Mouse (Mus musculus) urinary bladder, postnatal 36 days (tissue): Measurements from ENCODE around the gene Spata17.

Experiments
- DNase-seq, 2 experiments: peaks; one replicate each; pipeline ENCODE4 v3.0.0; 2022; ENCODE audit warnings: low spot score in 2 of 2, mixed read lengths in 1 of 2

Gene Spata17

DNA sequence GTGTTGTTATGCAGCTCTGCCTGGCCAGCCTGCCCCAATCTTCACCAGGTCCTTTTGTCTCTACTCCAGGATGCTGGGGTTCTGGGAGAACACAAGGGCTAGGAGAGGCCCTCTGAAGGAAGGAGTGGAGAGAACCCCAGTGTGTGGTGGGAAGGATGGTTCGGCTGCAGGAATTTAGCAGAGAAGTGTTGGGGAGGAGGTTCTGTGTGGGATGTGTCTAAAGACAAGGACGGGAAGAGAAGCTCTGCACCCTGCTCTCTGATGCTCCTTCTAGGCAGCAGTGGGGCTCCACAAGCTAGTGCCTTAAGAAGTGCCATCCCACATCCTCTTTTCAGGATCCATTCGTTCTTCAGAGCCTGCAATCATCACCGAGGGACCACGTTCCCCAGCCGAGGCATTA, 129.2 kb downstream of the Spata17 start:
- DNase-seq, result no peak

DNA sequence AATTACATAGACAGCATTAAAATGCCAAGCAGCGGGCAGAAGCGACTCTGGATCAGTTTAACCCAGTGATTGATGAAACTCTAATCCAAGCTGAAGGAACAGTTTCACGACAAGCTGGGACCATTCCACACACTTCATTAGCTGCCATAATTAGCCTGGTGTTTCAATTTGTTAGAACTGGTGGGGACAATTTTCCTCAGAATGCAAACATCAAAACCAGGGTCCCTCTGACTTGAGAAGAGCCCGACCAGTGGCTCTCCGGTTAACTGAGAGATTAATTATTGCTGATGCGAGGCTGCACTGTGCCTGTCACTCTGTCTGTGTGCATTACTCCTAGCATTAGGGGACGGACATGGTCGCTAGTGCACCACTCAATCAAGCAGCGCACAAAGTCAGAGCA, 137.9 kb downstream of the Spata17 start:
- DNase-seq, result no peak

DNA sequence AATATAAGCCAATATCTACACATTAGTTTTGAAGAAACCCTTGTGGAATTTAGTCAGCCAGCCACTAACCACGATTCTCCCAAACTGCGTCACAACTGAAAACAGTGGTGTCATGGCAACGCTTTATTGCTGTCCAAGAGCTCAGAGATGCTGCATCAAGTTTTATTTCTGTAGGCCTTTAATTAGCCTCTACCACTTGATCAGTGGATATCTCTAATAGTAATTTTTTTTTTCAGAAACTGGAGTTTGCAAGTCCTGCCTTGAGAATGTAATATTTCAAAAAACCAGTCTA, 138.3 kb downstream of the Spata17 start:
- DNase-seq, result no peak

DNA sequence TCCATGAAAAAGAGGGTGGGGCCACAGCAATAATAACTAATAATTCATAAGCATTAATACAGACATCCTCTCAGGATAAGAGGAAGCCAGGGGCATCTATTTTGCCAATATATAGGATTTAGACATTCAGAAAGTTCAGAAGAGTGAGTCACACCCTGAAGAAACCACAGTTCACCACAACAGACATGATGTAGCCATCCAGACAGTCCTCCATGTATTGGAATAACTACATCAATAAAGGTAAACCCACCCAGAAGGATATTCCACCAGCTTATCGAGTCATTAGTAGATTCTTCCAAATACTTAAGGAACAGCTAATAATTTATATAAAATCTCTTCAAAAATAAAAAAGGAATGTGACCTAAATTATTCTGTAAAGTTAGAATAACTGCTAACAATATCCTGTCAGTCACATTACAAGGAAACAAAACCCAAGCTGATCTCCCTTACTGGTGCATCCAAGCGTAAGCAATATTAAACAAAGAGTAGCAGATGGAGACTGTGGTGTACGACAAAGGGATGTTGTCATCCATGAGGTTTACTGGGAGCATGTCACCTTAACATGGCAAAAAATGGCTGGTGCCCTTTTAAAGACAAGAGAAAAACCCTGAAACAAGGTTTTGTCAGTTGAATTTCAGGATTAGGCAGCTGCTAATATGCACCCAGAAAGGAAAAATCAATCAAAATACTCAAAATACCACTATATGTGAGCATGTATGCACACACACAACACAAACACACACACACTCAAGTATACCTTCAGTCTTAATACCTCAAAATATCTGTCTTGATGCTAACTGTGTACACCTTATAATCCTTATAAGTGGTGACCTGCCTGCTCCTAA, 138.8 kb downstream of the Spata17 start:
- DNase-seq, result no peak

DNA sequence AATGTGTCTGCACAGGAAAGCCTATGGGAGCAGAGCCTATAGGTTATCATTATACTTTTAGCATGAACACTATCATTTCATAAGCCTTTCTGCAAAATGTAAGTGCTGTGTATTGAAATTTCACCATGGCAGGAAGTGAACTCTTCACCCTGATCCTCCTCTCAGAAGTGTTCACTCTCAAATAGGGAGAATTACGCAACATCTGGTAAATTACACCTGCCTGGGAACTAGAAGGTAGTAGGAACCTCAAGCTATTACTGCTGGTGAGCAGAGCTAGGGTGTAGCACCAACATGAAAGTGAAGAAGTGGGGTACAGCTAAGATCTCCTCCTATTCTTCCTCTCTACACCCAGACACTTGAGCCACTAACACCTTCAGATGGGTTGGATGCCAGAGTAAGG, 155.4 kb downstream of the Spata17 start:
- DNase-seq, result no peak

DNA sequence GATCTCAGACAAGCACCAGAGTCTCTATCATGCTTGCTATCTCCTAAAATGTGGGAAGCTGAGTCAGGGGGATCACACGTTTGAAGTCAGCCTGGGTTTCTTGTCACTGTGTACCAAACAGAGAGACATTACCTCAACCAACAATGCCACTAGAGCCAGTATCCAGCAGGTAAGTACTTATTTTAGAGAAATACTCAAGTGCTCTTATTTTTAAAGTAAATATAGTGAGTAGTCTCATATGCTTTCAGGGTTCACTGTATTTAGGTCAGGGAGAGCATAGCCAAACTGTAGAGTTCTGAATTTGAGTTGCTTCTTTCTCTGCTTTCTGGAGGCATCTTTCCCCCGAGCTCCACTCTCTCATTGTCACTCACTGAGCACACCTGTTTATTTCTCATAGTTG, 160.9 kb downstream of the Spata17 start:
- DNase-seq, result no peak

DNA sequence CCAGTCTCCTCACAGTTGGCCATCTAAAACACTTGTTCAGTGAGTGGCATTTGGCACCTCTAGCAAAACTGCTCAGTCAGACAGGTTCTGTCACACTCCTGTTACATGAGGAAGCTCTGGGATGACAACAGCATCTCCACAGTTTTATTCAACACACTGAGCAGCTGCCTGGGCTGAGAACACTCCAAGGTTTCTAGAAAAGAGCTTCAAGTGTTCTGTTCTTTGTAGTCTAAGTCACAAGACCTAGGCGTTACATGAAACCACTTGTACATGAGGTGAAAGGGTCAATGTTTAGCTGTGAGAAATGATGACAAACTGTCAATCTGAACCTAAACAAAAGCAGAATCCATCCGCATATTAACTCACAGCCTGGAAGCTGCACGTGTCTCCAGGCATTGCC, 161.4 kb downstream of the Spata17 start:
- DNase-seq, result no peak

DNA sequence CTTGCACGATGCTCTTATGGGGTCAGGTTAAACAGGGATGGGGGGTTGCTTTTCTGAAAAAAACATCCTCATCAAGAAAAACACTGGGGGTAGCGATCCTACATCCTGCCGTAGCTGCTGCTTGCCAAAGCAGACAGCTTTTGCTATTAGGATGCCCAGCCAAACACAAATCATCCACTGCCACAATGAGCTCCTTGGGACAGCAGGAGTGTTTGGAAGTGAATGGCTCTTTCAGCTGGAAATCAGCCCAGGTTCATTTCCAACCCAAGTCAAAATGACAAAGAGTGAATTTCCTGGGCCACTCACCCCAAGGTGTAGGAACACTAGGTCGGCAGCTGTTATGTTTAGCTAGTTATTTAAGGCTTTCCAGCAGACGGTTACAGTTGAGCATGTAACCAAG, 162.7 kb downstream of the Spata17 start:
- no peak for DNase-seq

DNA sequence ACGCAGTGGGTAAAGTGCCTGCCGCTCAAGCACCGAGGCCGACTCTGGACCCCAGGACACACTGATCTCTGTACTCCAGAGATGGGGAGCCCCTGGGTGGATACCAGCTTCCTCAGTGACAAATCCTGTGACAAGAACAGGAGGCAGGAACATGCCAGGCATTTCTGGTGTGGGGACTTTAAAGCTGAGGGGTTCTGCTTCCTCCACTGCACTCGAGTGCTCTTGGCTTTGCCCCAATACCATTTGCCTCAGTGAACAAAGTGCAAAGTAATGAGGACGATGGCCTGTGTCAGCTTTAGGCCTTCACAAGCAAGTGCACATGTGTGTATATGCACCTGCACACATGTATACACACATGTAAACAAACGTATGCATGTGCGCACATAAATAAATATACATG, 164.0 kb downstream of the Spata17 start:
- DNase-seq, result no peak

DNA sequence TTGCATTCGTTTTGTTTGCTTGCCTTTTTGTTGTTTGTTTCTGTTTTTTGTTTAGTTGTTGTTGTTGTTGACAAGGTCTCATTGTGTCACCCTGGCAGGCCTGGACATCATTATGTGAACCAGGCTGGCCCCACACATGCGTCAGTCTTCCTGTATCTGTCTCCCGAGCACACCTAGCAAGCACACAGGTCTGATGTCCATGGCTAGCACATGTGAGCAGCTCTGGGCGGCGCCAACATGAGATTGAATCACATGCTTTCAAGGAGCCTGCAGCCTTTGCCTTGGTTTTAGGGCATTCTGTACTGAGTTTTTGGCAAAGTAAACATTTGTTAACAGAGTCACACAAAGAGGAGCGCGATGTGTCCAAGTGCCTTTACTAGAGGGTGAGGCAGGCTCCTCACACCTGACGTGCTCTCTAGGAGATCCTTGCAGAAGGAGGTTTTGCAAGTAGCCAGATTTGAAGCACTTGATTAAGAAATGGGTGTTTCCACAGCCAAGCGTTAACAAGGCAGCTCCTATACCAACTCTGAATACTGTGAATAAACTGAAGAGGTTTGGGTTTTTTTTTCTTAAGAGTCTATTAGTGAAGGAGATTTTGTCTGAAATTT, 166.5 kb downstream of the Spata17 start:
- no peak for DNase-seq

DNA sequence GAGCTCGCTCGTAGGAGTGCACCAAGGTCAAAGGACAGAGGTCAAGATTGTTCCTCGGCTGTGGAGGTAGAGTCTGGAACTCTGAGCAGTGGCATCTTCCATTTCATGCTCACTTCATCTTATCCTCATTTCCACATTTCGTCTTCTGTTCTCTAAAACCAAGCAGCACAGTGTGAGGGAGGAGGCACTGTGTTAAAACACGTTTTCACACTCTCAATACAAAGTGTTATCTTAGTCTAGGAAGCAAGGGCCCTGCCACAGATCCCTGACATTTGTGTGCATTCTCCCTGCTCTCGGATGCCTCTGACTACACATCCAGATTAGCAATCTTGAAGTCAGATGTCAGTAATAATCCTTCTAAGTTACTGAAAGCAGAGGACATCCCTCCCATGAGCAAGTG, 170.5 kb downstream of the Spata17 start:
- DNase-seq, result no peak

DNA sequence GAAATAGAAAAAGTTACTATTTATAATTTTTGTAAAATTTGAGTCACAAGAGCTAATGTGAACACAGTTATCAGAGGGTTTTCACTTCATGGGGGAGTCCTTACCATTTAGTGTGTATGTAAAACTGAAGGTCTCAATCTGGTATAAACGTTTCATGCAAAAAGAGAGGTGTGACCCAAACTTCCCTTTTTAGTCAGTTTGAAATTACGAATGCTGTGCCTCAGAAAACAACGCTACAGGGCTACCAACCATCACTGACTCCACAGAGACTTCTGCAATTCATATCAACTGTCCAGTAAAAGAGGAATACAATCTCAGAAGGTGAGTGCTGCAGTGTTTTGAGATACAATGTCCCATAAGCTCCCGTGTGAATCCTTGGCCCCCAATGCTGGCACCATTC, 175.5 kb downstream of the Spata17 start:
- DNase-seq, result no peak

DNA sequence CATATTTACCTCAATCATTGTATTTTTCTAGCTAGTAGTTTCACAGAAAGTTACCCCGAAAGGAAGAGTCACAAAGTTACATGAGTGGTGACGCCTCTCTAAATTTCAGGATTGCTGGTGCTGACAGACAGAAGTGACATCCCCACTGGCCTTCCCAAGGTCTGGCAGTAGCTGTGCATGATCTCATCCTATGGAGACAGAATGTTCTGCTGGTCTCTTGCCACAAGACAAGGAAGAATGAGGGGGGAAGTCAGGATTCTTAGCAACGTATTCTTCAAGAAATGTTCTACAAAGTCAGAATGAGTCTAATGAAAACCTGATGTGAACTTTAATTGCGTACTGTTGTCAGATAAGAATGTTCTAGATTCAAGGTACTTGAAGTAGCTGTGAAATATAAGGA, 179.5 kb downstream of the Spata17 start:
- no peak for DNase-seq

DNA sequence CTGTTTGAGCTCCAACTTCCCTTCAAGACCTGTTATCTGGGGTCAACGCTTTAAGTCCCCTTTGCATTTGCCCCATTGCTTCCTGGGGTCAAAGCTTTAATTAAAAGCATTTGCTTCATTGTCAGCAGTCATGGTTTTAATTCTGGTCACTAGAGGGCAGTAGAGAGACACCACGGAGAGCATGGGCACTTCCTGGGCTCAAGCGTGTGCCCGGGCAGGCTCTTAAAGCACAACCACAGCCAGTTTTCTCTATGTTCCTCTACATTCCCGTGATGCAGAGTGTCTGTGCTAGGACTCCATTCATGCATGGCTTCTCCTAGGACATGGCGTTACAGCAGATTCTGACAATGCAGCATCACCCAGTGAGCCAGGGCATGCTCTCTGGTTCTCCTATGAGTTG, 183.5 kb downstream of the Spata17 start:
- no peak for DNase-seq

DNA sequence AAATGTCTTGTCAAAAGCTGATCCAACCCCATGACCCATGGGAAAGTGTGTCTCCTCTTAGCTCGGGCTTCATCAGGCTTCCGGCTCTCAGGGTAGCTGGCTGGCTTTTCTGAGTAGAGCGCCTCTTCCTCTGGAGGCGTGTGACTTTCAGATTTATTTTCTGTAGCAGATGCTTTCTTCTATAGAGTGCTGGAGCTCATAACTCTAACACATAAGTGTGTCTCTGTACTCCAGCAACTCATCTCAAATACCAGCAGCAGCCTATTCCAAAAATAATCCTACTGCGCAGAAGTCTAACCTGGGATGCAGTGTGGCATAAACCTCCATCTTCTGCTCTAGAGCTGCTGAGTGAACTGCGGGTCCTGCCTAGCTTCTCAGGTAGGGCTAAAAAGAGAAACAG, 186.4 kb downstream of the Spata17 start:
- DNase-seq, result no peak

DNA sequence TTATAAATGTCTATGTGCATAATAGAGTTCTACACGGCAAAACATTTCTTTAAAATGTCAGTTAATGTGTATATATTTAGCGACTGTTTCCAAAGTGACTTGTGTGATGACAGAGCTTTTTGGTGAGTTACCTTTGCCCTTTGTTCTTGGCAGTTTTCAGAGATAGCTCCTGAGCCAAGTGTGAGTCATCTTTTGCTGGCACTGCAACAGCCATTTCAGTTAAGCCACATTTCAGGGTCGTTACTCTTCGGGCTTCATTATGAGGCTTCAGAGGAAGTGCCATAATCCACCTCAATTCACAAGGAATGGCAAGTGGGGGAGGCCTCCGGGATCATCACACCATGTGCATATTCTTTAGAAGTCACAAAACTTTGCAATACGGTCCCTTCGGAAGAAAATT, 195.3 kb downstream of the Spata17 start:
- no peak for DNase-seq

DNA sequence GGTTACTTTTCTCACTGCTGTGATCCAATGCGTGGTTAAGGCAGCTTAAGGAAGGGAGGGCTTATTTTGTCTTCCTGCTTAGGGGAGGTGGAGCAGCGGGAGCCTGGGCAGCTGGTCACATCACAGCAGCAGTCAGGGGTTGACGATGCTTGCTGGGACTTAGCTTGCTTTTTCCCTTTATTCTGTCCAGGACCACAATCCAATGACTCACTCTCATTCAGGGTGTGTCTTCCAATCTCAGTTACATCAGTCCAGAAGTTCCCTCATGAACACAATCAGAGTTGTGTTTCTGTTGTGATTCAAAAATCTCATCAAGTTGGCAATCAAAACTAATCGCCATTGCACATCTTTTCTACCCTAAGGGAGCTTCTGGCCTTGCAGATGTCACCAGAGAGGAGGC, 199.1 kb downstream of the Spata17 start:
- DNase-seq, result no peak

DNA sequence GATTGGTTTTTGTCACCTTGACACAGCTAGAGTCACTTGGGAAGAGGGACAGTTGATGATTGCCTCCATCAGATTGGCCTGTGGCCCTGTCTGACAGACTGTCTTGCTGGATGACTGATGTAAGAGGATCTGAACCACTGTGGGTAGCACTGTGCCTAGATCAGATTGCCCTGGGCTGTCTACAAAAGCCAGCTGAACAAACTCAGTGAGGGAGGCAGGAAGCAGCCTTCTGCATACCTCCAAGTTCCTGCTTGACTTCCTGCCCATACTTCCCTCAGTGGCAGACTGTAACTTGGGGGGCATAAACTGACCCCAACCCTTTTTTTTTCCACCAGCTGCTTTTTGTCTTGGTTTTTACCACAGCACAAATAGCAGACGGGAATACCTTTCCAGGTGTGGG, 199.6 kb downstream of the Spata17 start:
- no peak for DNase-seq

DNA sequence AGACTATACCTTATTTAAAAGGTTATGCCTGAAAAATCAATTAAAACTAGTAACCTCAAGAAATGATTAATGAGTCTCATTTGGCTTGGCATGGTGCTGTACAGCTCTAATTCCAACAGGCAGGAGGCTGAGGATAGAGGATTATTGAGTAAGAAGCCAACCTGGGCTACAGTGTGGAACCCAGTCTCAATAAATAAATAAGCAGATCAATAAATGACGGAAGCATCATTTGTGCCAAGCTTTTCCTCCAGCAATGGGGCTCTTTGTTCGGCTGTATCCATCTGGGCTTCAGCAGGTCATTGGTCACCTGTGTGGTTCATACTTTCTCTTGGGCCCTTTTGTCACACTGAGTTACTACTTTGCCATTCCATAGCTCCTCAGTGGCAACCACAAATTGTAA, 201.1 kb downstream of the Spata17 start:
- DNase-seq, result no peak

DNA sequence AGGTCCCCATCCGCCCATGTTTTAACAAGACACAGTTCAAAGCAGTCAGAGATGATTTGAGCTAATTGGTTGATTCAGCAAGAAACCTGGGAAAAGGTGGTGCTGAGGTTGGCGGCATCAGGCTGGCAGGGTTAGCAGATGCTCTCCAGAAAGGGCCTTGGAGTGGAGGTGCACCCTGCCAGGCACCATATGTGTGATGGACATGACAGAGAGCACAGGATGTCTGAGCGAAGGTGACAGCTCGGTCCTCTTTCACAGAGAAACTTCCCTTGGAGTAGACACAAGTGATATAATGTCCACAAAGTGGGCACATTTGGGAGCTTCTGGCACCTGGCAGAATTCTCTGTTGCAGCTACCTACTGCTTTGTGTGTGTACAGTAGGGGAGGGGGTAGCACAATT, 203.7 kb downstream of the Spata17 start:
- DNase-seq, result no peak

DNA sequence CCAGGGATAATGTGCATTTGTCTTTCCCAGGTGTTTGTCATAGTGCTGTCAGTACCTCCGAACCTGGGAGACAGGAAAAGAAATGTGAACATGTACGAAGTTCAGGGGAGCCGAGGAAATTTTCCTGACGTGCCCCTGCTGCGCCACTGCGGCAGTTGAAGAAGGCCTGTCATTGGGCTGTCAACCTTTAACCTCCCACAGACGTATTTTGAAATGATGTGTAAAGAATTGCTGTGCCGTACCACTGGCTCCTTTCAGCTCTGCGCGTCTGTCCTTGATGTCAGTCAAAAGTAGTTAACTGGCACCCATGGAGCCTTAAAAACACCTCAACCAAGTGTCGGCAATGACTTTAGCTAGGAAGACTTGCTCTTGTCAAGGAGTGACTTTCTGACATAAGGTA, 205.2 kb downstream of the Spata17 start:
- no peak for DNase-seq

DNA sequence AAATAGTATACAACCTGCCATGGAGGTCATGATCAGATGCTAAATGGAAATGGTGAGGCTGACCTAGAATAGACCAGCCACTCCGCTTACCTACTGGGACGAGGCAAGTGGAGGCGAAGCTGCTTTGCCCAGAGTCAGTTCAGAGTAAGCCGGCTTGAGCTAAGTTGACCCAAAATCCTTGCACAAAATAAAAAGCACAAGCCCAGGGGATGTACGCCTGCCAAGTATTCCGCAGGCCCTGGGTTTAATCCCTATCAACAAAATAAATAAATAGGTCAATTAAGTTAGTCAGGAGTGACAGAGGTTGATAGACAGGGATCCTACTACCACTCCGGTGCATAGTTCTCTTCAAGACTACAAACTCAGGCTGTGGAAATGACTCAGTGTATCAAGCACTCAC, 207.0 kb downstream of the Spata17 start:
- DNase-seq, result no peak

DNA sequence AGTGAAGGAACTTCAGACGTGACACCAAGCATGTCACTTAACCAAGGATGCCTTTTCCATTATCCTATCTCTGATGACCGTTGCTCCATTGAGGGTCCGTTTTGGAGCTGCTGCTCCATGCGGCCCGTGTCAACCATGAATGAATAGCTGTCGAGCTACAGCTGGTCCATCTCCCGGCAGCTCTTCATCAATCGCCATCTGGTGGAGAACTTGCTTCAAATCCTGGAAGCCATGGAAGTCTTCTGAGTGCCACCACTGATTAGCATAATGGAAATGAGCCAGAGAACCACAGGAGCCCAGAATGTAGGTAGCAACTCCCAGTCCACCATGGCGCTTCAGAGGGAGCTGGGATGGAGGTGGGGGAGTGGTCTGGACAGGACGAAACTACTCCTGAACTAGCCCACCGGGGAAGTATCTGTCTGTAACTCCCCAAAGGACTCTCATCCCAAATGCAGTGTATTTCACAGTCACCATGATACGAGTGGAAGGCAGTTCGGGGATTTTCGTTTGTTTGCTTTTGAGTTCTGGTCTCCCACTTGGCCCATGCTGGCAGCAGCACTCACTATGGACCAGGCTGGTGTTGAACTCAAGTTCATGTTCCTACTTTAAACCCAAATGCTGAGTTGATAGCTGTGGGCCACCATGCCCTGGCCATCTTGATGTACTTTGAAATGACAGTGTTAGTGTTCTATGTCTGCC, 208.9 kb downstream of the Spata17 start:
- DNase-seq, result no peak
